Comparison of ENCODE assay signal across 22 mouse cellular contexts in the genomic region with DNA sequence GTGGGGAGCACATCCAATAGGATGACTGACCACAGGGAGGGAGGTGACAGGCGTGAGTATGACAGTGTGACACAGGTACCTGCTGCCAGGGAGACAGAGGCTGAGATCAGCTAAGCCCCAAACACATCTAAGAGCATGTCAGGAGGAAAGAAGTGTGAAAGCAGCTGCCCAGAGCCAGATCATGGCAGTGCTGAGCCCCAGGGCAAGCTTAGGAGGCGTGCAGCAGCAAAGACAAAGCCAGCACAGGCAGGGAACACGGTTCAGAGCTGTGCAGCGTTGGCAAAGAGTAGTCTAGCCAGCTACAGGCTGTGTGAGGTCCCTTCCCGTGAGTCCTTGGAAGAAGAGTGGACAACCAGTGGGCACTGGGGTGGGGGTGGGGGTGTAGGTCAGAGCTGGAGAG. TPM values are rescaled to one million over a fixed set of nuclear protein-coding genes. Genes with fewer than 3 reads are reported as not detected.
DNase-seq lines count a peak whose midpoint lies in the region; ATAC-seq and TF ChIP-seq lines count a peak whose summit lies in the region.
"Had no signal": no experiment of that assay in that cellular context is flagged by ENCODE, and none has a peak within 500 bp of the region (broad histone marks: within the 10 kb centered on the region; RNA-seq: fewer than 3 reads in every experiment).

No protein-coding gene starts in this region.

- no peak for DNase-seq in hindbrain, embryonic 11.5 days (ENCODE audit: low spot score)
- DNase-seq in midbrain, embryonic 14.5 days, result peak; percentile 54
- no peak for DNase-seq in midbrain, embryonic 11.5 days (ENCODE audit: low spot score, missing footprints)
- DNase-seq in brain, embryonic 14.5 days (ENCODE audit: low read depth), result peak; percentile 60
- DNase-seq: gastrocnemius, postnatal 14 days; kidney, adult 11 months; kidney, postnatal 14 days; liver, postnatal 0 days; lung, postnatal 36 days; right cerebral cortex, postnatal 4 days; thymus, postnatal 4 days had no signal

- H3K9ac ChIP-seq in forebrain, embryonic 13.5 days, result no peak overlapping the region
- H3K9ac ChIP-seq in forebrain, embryonic 15.5 days (replicated peaks), result no peak overlapping the region
- H3K9ac ChIP-seq in hindbrain, embryonic 13.5 days, result no peak overlapping the region; the same call in 1 of the 2 replicates
- no peak overlapping the region for H3K9ac ChIP-seq in hindbrain, embryonic 11.5 days (ENCODE audit: low read depth, low read length)
- no peak overlapping the region for H3K9ac ChIP-seq in midbrain, embryonic 14.5 days (replicated peaks; ENCODE audit: low read length)
- H3K9ac ChIP-seq in midbrain, embryonic 11.5 days (ENCODE audit: low read length), result no peak overlapping the region
- H3K9ac ChIP-seq: embryonic facial prominence, embryonic 12.5 days; liver, embryonic 12.5 days; liver, postnatal 0 days; neural tube, embryonic 15.5 days had no signal

- peaks cover 73% of the 10 kb centered on the region for H3K4me1 ChIP-seq in forebrain, embryonic 13.5 days
- H3K4me1 ChIP-seq in forebrain, embryonic 15.5 days, result peaks cover 42% of the 10 kb centered on the region
- peaks cover 79% of the 10 kb centered on the region for H3K4me1 ChIP-seq in hindbrain, embryonic 13.5 days (replicated peaks)
- H3K4me1 ChIP-seq in hindbrain, embryonic 11.5 days (replicated peaks; ENCODE audit: control insufficient read depth, insufficient read depth, low read length), result peaks cover 15% of the 10 kb centered on the region
- H3K4me1 ChIP-seq in midbrain, embryonic 14.5 days (ENCODE audit: control insufficient read depth, insufficient read depth, low read length), result peaks cover 35% of the 10 kb centered on the region
- H3K4me1 ChIP-seq in midbrain, embryonic 11.5 days (ENCODE audit: control insufficient read depth, insufficient read depth, low read length), result peaks cover 11% of the 10 kb centered on the region; the same call in 1 of the 2 replicates
- H3K4me1 ChIP-seq: liver, embryonic 12.5 days had no signal

- H3K36me3 ChIP-seq in forebrain, embryonic 13.5 days (ENCODE audit: poor library complexity, severe bottlenecking), result peaks cover 10% of the 10 kb centered on the region; the same call in 1 of the 2 replicates
- no peaks in the 10 kb centered on the region for H3K36me3 ChIP-seq in forebrain, embryonic 15.5 days
- peaks cover 17% of the 10 kb centered on the region for H3K36me3 ChIP-seq in hindbrain, embryonic 13.5 days
- no peaks in the 10 kb centered on the region for H3K36me3 ChIP-seq in hindbrain, embryonic 11.5 days (ENCODE audit: control insufficient read depth, insufficient read depth, low read length)
- H3K36me3 ChIP-seq in midbrain, embryonic 14.5 days (ENCODE audit: control insufficient read depth, insufficient read depth, low read length), result peaks cover 11% of the 10 kb centered on the region; the same call in 1 of the 2 replicates
- no peaks in the 10 kb centered on the region for H3K36me3 ChIP-seq in midbrain, embryonic 11.5 days (ENCODE audit: control insufficient read depth, insufficient read depth, low read length)
- H3K36me3 ChIP-seq: embryonic facial prominence, embryonic 12.5 days; forebrain, embryonic 10.5 days; G1E; heart, embryonic 10.5 days; liver, embryonic 12.5 days had no signal

- 49% methylated on average over 5 of the region's 5 CpGs for WGBS in forebrain, embryonic 13.5 days
- WGBS in forebrain, embryonic 15.5 days, result 34% methylated on average over 5 of the region's 5 CpGs
- WGBS in hindbrain, embryonic 13.5 days, result 53% methylated on average over 5 of the region's 5 CpGs
- 65% methylated on average over 5 of the region's 5 CpGs for WGBS in hindbrain, embryonic 11.5 days
- 43% methylated on average over 5 of the region's 5 CpGs for WGBS in midbrain, embryonic 14.5 days
- WGBS in midbrain, embryonic 11.5 days, result 62% methylated on average over 5 of the region's 5 CpGs

- no peak overlapping the region for H3K4me3 ChIP-seq in forebrain, embryonic 13.5 days
- H3K4me3 ChIP-seq in forebrain, embryonic 15.5 days, result no peak overlapping the region
- no peak overlapping the region for H3K4me3 ChIP-seq in hindbrain, embryonic 13.5 days
- no peak overlapping the region for H3K4me3 ChIP-seq in hindbrain, embryonic 11.5 days (ENCODE audit: low read depth, low read length)
- no peak overlapping the region for H3K4me3 ChIP-seq in midbrain, embryonic 14.5 days (replicated peaks; ENCODE audit: low read depth, low read length)
- no peak overlapping the region for H3K4me3 ChIP-seq in midbrain, embryonic 11.5 days (ENCODE audit: low read depth, low read length)
- H3K4me3 ChIP-seq: embryonic facial prominence, embryonic 12.5 days; forebrain, embryonic 10.5 days; heart, embryonic 10.5 days; liver, embryonic 12.5 days; neural tube, embryonic 15.5 days had no signal

- no peak for TF ChIP-seq CTCF in brain, embryonic 14.5 days (IDR thresholded peaks at IDR 0.05; ENCODE audit: borderline replicate concordance, extremely low read depth, insufficient read depth, insufficient read length)

- H3K27ac ChIP-seq in forebrain, embryonic 13.5 days, result peak overlapping the region; percentile 65; the same call in 1 of the 2 replicates
- no peak overlapping the region; the same call in 1 of the 2 replicates for H3K27ac ChIP-seq in forebrain, embryonic 15.5 days (replicated peaks)
- H3K27ac ChIP-seq in hindbrain, embryonic 13.5 days, result 0 out of 2 replicates have a peak overlapping the region, but pooled peaks have one; percentile 40
- H3K27ac ChIP-seq in hindbrain, embryonic 11.5 days (ENCODE audit: low read depth, low read length), result no peak overlapping the region
- 0 out of 2 replicates have a peak overlapping the region, but pooled peaks have one; percentile 5 for H3K27ac ChIP-seq in midbrain, embryonic 14.5 days (replicated peaks; ENCODE audit: low read depth, low read length)
- no peak overlapping the region for H3K27ac ChIP-seq in midbrain, embryonic 11.5 days (ENCODE audit: low read depth, low read length)
- H3K27ac ChIP-seq: embryonic facial prominence, embryonic 12.5 days; forebrain, embryonic 10.5 days; heart, embryonic 10.5 days; liver, embryonic 12.5 days; neural tube, embryonic 15.5 days; stomach, postnatal 0 days had no signal

- no peak for TF ChIP-seq POLR2A in brain, embryonic 14.5 days (IDR thresholded peaks at IDR 0.05; ENCODE audit: borderline replicate concordance, extremely low read depth, insufficient read depth, insufficient read length, poor library complexity, severe bottlenecking)

- no peak for ATAC-seq in forebrain, embryonic 13.5 days
- no peak for ATAC-seq in forebrain, embryonic 15.5 days (replicated peaks)
- no peak for ATAC-seq in hindbrain, embryonic 13.5 days (ENCODE audit: low FRiP score)
- ATAC-seq in hindbrain, embryonic 11.5 days (ENCODE audit: low FRiP score), result no peak
- no peak for ATAC-seq in midbrain, embryonic 14.5 days (ENCODE audit: low FRiP score, low TSS enrichment)
- ATAC-seq in midbrain, embryonic 11.5 days (ENCODE audit: low FRiP score), result no peak
- ATAC-seq: inflammation-experienced regulatory T-cells, adult 6 months; liver, embryonic 12.5 days; liver, postnatal 0 days had no signal

- peaks cover 17% of the 10 kb centered on the region for H3K27me3 ChIP-seq in forebrain, embryonic 13.5 days
- no peaks in the 10 kb centered on the region for H3K27me3 ChIP-seq in forebrain, embryonic 15.5 days
- H3K27me3 ChIP-seq in hindbrain, embryonic 13.5 days, result peaks cover 32% of the 10 kb centered on the region
- H3K27me3 ChIP-seq in hindbrain, embryonic 11.5 days (ENCODE audit: control insufficient read depth, insufficient read depth, low read length), result peaks cover 10% of the 10 kb centered on the region
- peaks cover 1% of the 10 kb centered on the region; the same call in 1 of the 2 replicates for H3K27me3 ChIP-seq in midbrain, embryonic 14.5 days (ENCODE audit: control insufficient read depth, insufficient read depth, low read length)
- H3K27me3 ChIP-seq in midbrain, embryonic 11.5 days (ENCODE audit: control insufficient read depth, insufficient read depth, low read length), result peaks cover 10% of the 10 kb centered on the region

- H3K9me3 ChIP-seq in forebrain, embryonic 13.5 days (replicated peaks), result no peaks in the 10 kb centered on the region
- H3K9me3 ChIP-seq in forebrain, embryonic 15.5 days, result no peaks in the 10 kb centered on the region
- no peaks in the 10 kb centered on the region for H3K9me3 ChIP-seq in hindbrain, embryonic 13.5 days
- no peaks in the 10 kb centered on the region for H3K9me3 ChIP-seq in hindbrain, embryonic 11.5 days (ENCODE audit: control insufficient read depth, low read length)
- H3K9me3 ChIP-seq in midbrain, embryonic 14.5 days (ENCODE audit: control insufficient read depth, low read length), result no peaks in the 10 kb centered on the region; the same call in 1 of the 2 replicates
- no peaks in the 10 kb centered on the region for H3K9me3 ChIP-seq in midbrain, embryonic 11.5 days (ENCODE audit: control insufficient read depth, low read length)
- H3K9me3 ChIP-seq: embryonic facial prominence, embryonic 12.5 days; forebrain, embryonic 10.5 days; G1E; heart, embryonic 10.5 days; liver, embryonic 12.5 days; neural tube, embryonic 15.5 days had no signal

- no peak overlapping the region for H3K4me2 ChIP-seq in forebrain, embryonic 13.5 days
- H3K4me2 ChIP-seq in forebrain, embryonic 15.5 days (replicated peaks), result no peak overlapping the region
- H3K4me2 ChIP-seq in hindbrain, embryonic 13.5 days, result no peak overlapping the region
- no peak overlapping the region for H3K4me2 ChIP-seq in hindbrain, embryonic 11.5 days (replicated peaks; ENCODE audit: low read depth, low read length)
- no peak overlapping the region for H3K4me2 ChIP-seq in midbrain, embryonic 14.5 days (ENCODE audit: low read length)
- H3K4me2 ChIP-seq in midbrain, embryonic 11.5 days, result no peak overlapping the region
- H3K4me2 ChIP-seq: embryonic facial prominence, embryonic 12.5 days; liver, embryonic 12.5 days; neural tube, embryonic 15.5 days had no signal

RNA-seq across cellular contexts. Expression of a gene that starts 40.9 kb away (rescaled TPM):
- polyA plus RNA-seq in forebrain, embryonic 13.5 days (2015; fragmentation: Nextera tagmentation; extraction: Ambion mirVana), result 1.7 and 1.8 TPM in 2 replicates
- 6.2 and 6.8 TPM in 2 replicates for polyA plus RNA-seq in forebrain, embryonic 15.5 days (2015; fragmentation: Nextera tagmentation; extraction: Ambion mirVana)
- polyA plus RNA-seq in hindbrain, embryonic 13.5 days (2015; fragmentation: Nextera tagmentation; extraction: Ambion mirVana), result 4.6 and 5.0 TPM in 2 replicates
- polyA plus RNA-seq in hindbrain, embryonic 11.5 days (2014; fragmentation: Nextera tagmentation; extraction: Ambion mirVana), result 0.60 and 0.85 TPM in 2 replicates
- polyA plus RNA-seq in midbrain, embryonic 14.5 days (2014; fragmentation: Nextera tagmentation; extraction: Ambion mirVana), result 4.0 and 8.1 TPM in 2 replicates
- polyA plus RNA-seq in midbrain, embryonic 11.5 days (2014; fragmentation: Nextera tagmentation; extraction: Ambion mirVana), result 0.18 TPM in 2 replicates
- polyA plus RNA-seq in brain, embryonic 14.5 days (2012; rRNA removed), result 13.2 and 22.5 TPM in 2 replicates
- polyA plus RNA-seq: G1E; heart, embryonic 10.5 days; liver, embryonic 12.5 days; liver, postnatal 0 days had no signal

Comparison
In these comparisons a context has a peak if more than half of its experiments do, and no peak if none do; other contexts are left out.
1. H3K27ac ChIP-seq: peak in forebrain, embryonic 13.5 days (single experiment), hindbrain, embryonic 13.5 days (single experiment) and midbrain, embryonic 14.5 days (single experiment); none in forebrain, embryonic 15.5 days (single experiment), hindbrain, embryonic 11.5 days (single experiment) and midbrain, embryonic 11.5 days (single experiment).
2. DNase-seq: peak in midbrain, embryonic 14.5 days (single experiment) and brain, embryonic 14.5 days (single experiment); none in hindbrain, embryonic 11.5 days (single experiment) and midbrain, embryonic 11.5 days (single experiment).